Mouse (Mus musculus) midbrain, embryonic 16.5 days (tissue): Measurements from ENCODE around the gene Mrpl18. TPM values are rescaled to one million over a fixed set of nuclear protein-coding genes. Genes with fewer than 3 reads are reported as not detected.
A peak's percentile ranks its signal among the peaks of the same experiment; 100 is the strongest.

Experiments used
- ATAC-seq: fragments of 200-750 bp; cut with Nextera tagmentation; 2 replicates; pipeline ENCODE4 v1.8.0; 2017; ENCODE audit warnings: moderate TSS enrichment
- H3K27ac ChIP-seq: fragments of 300-500 bp; sonication (generic); 2 replicates; pipeline ENCODE4 v1.5.1; 2014; ENCODE audit warnings: mild to moderate bottlenecking, low read length, mixed read lengths
- H3K27me3 ChIP-seq: fragments of 300-500 bp; sonication (generic); 2 replicates; pipeline ENCODE4 v1.6.1; 2014; ENCODE audit warnings: low read depth, low read length, mixed read lengths; ENCODE audit not compliant: control insufficient read depth, insufficient read depth
- H3K36me3 ChIP-seq: fragments of 300-500 bp; sonication (generic); 2 replicates; pipeline ENCODE4 v1.6.1; 2014; ENCODE audit warnings: mild to moderate bottlenecking, low read length, moderate library complexity, mixed read lengths; ENCODE audit not compliant: control insufficient read depth, insufficient read depth
- H3K4me1 ChIP-seq: fragments of 300-500 bp; sonication (generic); 2 replicates; pipeline ENCODE4 v1.6.1; 2014; ENCODE audit warnings: mild to moderate bottlenecking, low read length, mixed read lengths; ENCODE audit not compliant: control insufficient read depth, insufficient read depth
- H3K4me2 ChIP-seq: fragments of 300-500 bp; sonication (generic); 2 replicates; pipeline ENCODE4 v1.6.1; 2014; ENCODE audit warnings: mild to moderate bottlenecking, low read length, mixed read lengths
- H3K4me3 ChIP-seq: fragments of 300-500 bp; sonication (generic); 2 replicates; pipeline ENCODE4 v1.5.1; 2014; ENCODE audit warnings: low read depth, mild to moderate bottlenecking, low read length, moderate library complexity, mixed read lengths
- H3K9ac ChIP-seq: fragments of 300-500 bp; sonication (generic); 2 replicates; pipeline ENCODE4 v1.6.1; 2014; ENCODE audit warnings: low read depth, low read length, mixed read lengths
- H3K9me3 ChIP-seq: fragments of 300-500 bp; sonication (generic); replicated peaks from 2 replicates; pipeline ENCODE4 v1.6.1; 2014; ENCODE audit warnings: mild to moderate bottlenecking, low read length, mixed read lengths; ENCODE audit not compliant: control insufficient read depth, poor library complexity, severe bottlenecking
- WGBS: fragments of 180-500 bp; shearing (Covaris S2); extraction: QIAGEN DNeasy Blood & Tissue Kit; methylation state at CpG from one replicate; pipeline ENCODE4 v1.1.7; 2014; 5-methylcytosine and 5-hydroxymethylcytosine counted together
- polyA plus RNA-seq: library from polyadenylated mRNA; unstranded; fragments of >200 nt; fragmentation: Nextera tagmentation; extraction: Ambion mirVana; gene quantifications from 2 replicates; pipeline ENCODE4 v1.2.1, GENCODE M21; 2015

Mrpl18 gene
- polyA plus RNA-seq, 1 experiment from 2014 or later = 117 TPM

GRCm38 (mm10) chr17:12916588-12917380 lies 639 bp upstream of the Mrpl18 start:
- peak; percentile 67 for ATAC-seq
- Histone ChIP-seq H3K27me3 (no peaks in the 10 kb centered on the region), H3K4me2 (peak overlapping the region; percentile 90), H3K27ac (peak overlapping the region; percentile 80), H3K4me3 (peak overlapping the region; percentile 67), H3K36me3 (peaks cover 38% of the 10 kb centered on the region), H3K9me3 (no peaks in the 10 kb centered on the region), H3K4me1 (peaks cover 16% of the 10 kb centered on the region), H3K9ac (peak overlapping the region; percentile 84)
- WGBS = under 1% methylated on average over 40 of the region's 40 CpGs

- Histone ChIP-seq H3K4me1 (peaks cover 16% of the 10 kb centered on the region), H3K4me3 (peak within 1 kb of the TSS; percentile 67), H3K27me3 (no peaks in the 10 kb centered on the region), H3K36me3 (peaks cover 33% of the 10 kb centered on the region), H3K9me3 (no peaks in the 10 kb centered on the region), H3K4me2 (peak within 1 kb of the TSS; percentile 91), H3K9ac (peak within 1 kb of the TSS; percentile 84), H3K27ac (peak within 1 kb of the TSS; percentile 82)
- ATAC-seq = peak; percentile 12
- WGBS = 2% methylated on average over 18 of the region's 18 CpGs
These were observed 661 bp downstream of the Mrpl18 start, which contains the start of gene Tcp1 for GRCm38 (mm10) chr17:12915488-12915880. Tcp1 (plus strand) TSS chr17:12915701.

DNA sequence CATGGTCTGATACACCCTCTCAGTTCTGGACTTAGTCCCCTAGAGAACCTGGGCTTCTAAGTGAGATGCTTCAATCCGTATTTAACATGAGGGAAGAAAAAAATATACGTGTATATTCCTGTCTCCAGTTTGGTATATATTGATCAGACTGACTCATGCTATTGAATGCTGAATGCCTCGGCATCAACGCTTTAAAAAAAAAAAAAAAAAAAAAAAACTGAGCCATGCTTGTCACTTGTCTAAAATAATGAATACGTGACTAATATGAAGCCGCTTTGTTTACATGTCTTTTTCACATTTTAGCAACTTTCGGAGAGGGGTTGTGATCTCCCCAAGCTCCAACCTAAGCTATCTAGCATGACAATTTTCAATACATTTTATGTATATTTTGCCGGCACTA lies 5.8 kb downstream of the Mrpl18 start:
- Histone ChIP-seq H3K27me3 (no peaks in the 10 kb centered on the region), H3K4me1 (peaks cover 8% of the 10 kb centered on the region), H3K9me3 (no peaks in the 10 kb centered on the region), H3K4me3 (no peak overlapping the region), H3K4me2 (no peak overlapping the region), H3K9ac (no peak overlapping the region), H3K27ac (no peak overlapping the region), H3K36me3 (peaks cover 19% of the 10 kb centered on the region)
- 88% methylated on average over 8 of the region's 8 CpGs for WGBS
- no peak for ATAC-seq

DNA sequence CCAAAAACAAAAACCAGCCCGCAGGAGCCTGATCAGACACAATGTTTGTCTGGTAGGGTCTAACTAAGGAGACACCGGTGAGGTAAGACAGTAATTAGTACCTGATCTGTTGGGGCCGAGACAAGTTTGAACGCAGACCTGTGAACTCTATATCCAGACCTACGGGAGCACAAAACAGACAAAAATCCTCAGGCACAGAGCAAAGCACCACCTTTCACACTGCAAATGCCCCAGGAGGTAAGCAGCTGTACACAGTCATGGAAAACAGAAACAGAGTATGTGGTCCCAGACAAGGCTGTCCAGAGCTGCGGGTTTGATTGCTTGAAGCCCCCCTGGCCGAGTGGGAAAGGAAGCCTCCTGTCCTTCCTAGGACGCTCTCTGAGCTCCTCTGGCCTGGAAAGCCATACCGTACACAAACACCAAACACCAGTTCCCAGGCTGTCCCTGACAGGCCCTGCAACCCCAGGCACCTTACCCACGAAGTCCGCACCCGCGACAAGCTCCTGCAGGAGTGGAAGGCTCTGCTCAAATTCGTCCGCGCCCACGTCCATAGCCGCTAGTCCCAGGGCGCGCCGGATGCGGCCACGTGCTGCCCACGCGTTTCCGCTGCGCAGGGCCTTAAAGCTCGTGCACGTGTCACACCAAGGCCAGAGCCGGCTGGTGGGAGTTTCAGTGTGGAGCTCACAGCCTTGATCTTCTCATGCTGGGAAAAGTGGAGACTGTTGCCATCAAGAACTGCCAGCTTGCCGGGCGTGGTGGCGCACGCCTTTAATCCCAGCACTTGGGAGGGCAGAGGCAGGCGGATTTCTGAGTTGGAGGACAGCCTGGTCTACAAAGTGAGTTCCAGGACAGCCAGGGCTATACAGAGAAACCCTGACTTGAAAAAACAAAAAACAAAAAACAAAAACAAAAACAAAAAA lies 6.5 kb downstream of the Mrpl18 start, which contains the start of gene Pnldc1:
Pnldc1 (minus strand) TSS at position 870 of the 920 bp plus-strand sequence.
- Histone ChIP-seq H3K27ac (no peak within 1 kb of the TSS), H3K27me3 (no peaks in the 10 kb centered on the region), H3K36me3 (peaks cover 19% of the 10 kb centered on the region), H3K9ac (no peak within 1 kb of the TSS), H3K4me3 (no peak within 1 kb of the TSS), H3K4me1 (no peaks in the 10 kb centered on the region; the same call in 1 of the 2 replicates), H3K9me3 (no peaks in the 10 kb centered on the region), H3K4me2 (no peak within 1 kb of the TSS)
- ATAC-seq = no peak
- WGBS = 85% methylated on average over 35 of the region's 35 CpGs

DNA sequence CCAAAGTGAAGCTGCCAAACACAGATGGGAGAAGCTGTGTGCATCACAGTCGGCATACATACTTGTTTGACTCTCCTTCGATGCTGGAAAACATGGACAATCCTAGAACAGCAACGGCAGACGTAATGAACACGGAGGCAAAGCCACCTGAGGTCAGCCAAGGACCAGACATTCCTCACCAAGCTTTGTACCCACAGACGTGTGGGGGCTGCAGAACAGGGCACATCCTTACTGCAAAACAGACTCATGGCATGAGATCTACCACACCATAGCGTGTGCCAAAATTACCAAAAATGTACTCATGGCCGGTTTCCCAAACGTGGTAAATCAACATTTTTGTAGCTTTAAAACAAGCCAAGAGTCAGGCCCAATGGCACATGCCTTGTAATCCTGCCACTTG lies 9.7 kb downstream of the Mrpl18 start:
- Histone ChIP-seq H3K27ac (no peak overlapping the region), H3K9ac (no peak overlapping the region), H3K4me2 (no peak overlapping the region), H3K9me3 (no peaks in the 10 kb centered on the region), H3K4me3 (no peak overlapping the region), H3K4me1 (no peaks in the 10 kb centered on the region), H3K36me3 (0 out of 2 replicates have a peak, but pooled peaks cover 7% of the 10 kb centered on the region), H3K27me3 (no peaks in the 10 kb centered on the region)
- no peak for ATAC-seq
- 94% methylated on average over 9 of the region's 9 CpGs for WGBS

GRCm38 (mm10) chr17:12905810-12906209 lies 10.3 kb downstream of the Mrpl18 start:
- Histone ChIP-seq H3K36me3 (0 out of 2 replicates have a peak, but pooled peaks cover 6% of the 10 kb centered on the region), H3K27ac (no peak overlapping the region), H3K4me2 (no peak overlapping the region), H3K4me1 (no peaks in the 10 kb centered on the region), H3K9me3 (no peaks in the 10 kb centered on the region), H3K4me3 (no peak overlapping the region), H3K27me3 (no peaks in the 10 kb centered on the region), H3K9ac (no peak overlapping the region)
- WGBS = 92% methylated on average over 4 of the region's 4 CpGs
- no peak for ATAC-seq

GRCm38 (mm10) chr17:12904349-12904748 lies 11.8 kb downstream of the Mrpl18 start:
- Histone ChIP-seq H3K9ac (no peak overlapping the region), H3K27ac (no peak overlapping the region), H3K9me3 (no peaks in the 10 kb centered on the region), H3K36me3 (0 out of 2 replicates have a peak, but pooled peaks cover 4% of the 10 kb centered on the region), H3K27me3 (no peaks in the 10 kb centered on the region), H3K4me3 (no peak overlapping the region), H3K4me1 (no peaks in the 10 kb centered on the region), H3K4me2 (no peak overlapping the region)
- WGBS = 68% methylated on average over 1 of the region's 1 CpGs
- no peak for ATAC-seq

DNA sequence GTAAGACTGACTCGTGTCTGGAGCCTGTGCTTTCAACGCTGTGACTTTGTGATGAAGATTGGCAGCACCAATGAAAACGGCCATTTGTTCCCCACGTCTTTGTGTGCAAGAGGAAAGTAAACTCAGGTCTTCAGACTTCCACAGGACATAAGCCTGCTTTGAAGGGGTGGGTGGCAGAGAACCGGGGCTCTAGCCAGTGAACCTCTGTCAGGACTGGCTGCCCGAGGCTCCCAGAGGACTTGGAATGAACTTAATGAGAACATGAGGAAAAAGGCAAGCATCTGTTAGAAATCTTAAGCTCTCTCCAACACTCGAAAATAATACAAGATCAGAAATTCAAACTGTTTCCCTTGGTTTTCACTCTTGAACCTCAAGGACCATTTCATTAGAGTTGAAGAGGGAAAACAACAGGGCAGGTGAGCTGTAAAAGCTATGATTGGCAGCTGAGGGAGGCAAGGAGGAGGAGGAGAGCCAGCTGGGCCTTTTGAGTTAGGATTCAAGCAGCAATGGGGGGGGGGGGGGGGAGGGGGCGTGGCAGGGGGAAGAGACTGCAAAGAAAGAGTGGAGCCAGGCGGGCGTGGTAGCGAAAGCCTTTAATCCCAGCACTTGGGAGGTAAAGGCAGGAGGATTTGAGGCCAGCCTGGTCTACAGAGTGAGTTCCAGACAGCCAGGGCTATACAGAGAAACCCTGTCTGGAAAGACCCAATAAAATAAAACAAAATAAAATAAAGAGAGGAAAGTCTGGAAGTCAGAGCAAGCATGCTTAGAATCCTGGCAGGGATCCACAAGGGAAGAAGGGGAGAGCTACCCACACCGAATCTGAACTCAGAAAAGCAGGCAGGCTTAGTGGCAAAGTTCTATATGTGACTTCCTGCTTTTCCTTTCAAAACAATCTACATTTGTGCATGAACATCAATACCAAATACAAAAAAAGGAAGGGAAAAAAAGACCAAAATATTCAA lies 12.5 kb downstream of the Mrpl18 start:
- Histone ChIP-seq H3K9me3 (no peaks in the 10 kb centered on the region), H3K9ac (no peak overlapping the region), H3K4me3 (no peak overlapping the region), H3K27ac (no peak overlapping the region), H3K4me1 (no peaks in the 10 kb centered on the region), H3K4me2 (no peak overlapping the region), H3K27me3 (no peaks in the 10 kb centered on the region), H3K36me3 (0 out of 2 replicates have a peak, but pooled peaks cover 4% of the 10 kb centered on the region)
- no peak for ATAC-seq
- 15% methylated on average over 11 of the region's 12 CpGs for WGBS
